Mouse (Mus musculus) A20 (cell line): ENCODE results near the gene Il18.
A peak's percentile ranks its signal among the peaks of the same experiment; 100 is the strongest.
"Not testable (repeated sequence)": the region's sequence is repeated elsewhere in the genome, so short reads cannot be mapped to it uniquely, and the experiment has no call there.

Source experiments
- DNase-seq: peaks from one replicate; pipeline ENCODE4 v3.0.0-alpha.2; 2011; ENCODE audit warnings: low read depth, low spot score

Gene Il18

DNA sequence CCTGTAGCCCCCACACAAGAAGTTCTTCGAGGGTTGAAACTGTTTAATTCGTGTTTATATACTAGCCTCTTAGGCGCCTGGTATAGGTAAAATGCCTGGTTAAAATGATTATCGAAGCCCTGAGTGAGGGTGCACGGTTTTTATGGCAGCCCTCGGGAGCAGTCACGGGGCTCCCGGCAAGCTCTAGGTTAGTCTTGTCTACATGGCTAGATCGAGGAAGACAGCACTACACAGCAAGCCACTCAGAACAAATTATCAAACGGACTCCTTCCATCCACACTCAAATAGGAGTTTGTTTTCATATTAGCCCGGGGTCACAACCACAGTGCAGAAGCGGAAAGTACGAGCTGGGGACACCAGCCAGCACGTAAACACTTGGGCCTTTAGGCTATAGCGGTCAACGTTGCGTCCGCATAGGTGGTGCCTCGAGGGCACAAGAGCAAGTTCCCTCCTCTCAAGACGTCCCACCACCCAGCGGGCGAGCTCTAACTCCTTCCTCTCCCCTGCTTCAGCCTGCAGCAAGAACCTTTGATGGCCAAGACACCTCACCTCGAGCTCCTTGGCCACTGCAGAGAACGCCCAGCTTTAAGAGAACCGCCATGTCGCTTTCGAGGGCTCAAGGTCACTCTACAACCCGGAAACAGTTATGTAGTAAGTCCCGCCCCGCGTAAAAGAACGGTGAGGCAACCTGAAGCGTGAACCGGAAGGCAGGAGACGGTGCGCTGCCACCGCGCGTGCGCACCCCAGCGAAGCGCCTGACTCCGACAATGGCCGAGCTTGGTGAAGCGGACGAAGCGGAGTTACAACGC is 48.8 kb downstream of the Il18 start, which contains the start of the genes Sdhd and Timm8b:
Gene Sdhd, minus strand, starts transcription at position 624 of the 809 bp plus-strand sequence.
Gene Timm8b, plus strand, starts transcription at position 722 of the 809 bp plus-strand sequence.
- DNase-seq, result peak; percentile 97

DNA sequence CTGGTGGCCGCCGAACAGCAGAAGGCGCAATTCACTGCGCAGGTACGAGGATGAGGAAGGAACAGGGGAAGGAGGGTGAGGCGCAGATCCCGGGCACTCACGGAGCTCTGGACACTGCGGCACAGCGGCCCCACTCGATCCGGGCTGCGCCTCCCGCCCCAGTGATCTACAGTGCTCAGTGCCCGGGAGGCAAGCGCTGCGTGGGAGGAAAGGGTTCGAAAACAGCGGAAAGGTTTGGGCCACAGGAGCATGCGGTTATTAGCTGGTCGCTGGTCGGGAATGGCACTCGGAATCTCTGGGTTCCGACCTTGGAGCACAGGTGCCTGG is 49.3 kb downstream of the Il18 start:
- no peak for DNase-seq

DNA sequence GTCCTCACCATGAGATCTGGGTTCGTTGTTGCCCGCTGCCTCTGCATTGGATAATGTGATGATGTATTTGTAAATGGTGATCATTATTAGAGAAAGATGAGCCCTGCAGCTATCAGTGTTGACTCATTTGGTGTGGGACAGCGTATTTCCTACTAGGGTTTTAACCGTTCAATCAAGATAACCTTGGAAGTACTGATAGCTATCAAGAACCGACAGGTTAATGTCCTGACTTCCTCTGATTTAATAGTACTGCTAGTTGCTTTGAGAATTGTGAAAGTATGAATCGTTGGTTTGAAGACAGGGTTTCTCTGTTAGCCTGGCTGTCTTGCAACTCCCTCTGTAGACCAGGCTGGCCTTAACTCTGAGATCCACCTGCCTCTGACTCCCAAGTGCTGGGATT is 49.7 kb downstream of the Il18 start:
- no peak for DNase-seq

DNA sequence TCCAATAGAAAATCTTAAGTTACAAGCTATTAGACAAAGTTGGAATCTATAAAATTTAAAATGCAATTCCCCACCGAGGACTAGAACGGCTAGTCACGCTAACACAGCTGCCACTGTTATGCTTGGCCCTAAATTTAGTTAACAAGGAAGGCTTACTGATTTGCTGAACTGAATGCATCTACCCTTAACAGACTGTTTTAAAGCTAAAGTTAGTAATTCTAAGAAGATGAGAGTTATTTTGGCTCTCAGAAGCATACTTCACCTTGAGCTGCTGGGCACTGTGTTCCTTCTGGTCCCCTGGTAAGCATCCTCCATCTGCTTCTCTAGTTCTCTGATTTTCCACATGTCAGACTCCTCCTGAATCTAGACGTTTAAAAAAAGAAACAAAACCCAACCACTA is 57.5 kb downstream of the Il18 start:
- DNase-seq, result no peak

DNA sequence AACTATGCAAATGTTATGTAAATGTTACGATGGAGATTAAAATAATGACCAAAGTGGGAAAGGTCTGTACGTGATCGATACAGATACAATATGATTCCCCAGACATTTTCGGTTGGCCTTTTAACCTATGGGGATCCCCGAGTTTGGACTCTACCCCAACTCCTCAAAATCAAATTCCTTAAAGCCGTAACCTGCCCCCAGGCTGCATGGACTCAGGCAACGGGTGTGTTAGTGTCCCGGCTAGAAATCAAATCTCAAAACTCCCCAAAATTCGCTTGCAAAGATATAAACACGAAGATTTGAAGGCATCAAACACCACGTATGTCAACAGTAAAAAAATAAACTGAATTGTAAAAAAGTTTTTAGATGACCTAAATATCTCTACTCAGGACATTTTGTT is 61.5 kb downstream of the Il18 start:
- peak; percentile 37 for DNase-seq

DNA sequence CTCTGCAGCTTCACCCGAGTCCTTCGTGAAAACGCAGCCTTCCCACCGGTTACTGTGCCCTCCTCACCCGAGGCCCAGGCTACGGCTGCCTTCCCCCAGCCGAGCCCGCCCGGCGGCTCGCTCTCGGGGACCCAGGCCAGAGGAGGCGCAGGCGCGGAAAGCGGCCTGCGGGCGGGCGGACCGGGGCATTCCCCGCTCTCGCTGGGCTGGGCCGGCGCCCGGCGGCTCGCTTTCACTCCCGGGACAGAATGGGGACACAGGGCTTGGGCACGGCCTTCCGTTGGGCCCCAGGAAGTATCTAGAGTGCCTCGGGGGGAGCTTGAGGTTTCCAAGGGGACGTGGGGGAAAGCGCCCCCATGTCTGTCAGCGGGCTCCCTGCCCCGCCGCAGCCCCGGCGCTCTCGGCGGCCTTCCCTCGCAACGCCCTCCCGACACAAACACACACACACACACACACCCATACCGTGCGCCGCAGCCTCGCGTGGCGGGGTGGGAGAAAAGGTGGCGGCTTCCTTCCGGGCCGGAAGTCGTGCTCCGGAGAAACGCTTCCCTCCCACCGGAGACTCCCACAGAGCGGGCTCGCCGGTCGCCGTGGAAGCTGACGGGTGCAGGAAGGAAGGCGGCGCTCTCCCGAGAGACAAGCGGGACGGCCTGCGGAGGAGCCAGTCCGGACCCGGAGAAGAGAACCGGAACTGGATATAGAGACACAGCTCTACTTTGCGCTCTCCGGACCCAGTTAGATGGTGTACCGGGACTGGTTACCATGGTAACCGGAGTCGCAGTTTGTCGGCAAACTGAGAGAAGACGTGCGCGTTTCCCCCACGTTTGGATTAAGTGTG is 62.4 kb downstream of the Il18 start, which contains the start of the genes Pih1d2 and Nkapd1:
Gene Pih1d2, plus strand, starts transcription at position 556 of the 838 bp plus-strand sequence.
Gene Nkapd1, minus strand, starts transcription at position 699 of the 838 bp plus-strand sequence.
- DNase-seq, result peak; percentile 96

DNA sequence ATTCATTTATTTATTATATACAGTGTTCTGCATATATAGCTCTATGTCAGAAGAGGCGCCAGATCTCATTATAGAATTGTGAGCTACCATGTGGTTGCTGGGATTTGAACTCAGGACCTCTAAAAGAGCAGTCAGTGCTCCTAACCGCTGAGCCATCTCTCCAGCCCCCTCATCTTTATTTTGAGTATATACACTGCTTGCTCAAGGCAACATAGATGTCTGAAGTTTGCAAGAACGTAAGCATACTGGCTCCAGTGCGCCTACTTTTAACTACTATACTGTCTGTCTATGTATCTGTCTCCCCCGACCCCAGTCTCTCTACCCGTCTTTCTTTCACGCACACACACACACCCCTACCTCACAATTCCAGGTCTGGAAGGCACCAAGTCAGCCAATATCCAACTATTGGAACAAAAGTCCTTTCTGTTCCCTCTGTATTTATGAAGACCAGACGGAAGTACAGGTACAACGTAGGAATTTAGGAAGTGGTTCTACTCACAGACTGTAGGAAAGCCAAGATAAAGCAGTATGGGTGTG is 63.2 kb downstream of the Il18 start:
- DNase-seq, result no peak

DNA sequence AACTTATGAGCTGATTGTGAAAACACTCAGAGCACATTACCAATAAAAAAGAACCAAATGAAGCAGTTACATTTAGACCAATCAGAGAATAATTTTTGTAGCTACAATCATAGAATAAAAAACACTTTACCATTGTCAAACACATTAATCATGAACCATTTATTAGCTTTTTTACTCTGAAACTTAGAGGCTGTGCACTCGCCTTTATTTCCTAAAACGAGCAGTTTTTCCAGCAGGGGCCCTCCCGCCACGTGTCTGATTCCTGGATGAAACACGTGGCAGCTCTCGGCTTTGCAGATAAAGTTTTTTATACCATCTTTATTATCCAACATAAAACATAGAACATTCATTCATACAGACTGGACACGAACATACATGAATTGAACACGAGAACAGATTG is 76.3 kb downstream of the Il18 start:
- DNase-seq, result not testable (repeated sequence)
